Mouse (Mus musculus) lung, postnatal 4 days (tissue): Measurements from ENCODE around the gene Ldlr.

Experiments
- DNase-seq, 2 experiments: peaks; one replicate each; pipeline ENCODE4 v3.0.0; 2021

The Ldlr gene

DNA sequence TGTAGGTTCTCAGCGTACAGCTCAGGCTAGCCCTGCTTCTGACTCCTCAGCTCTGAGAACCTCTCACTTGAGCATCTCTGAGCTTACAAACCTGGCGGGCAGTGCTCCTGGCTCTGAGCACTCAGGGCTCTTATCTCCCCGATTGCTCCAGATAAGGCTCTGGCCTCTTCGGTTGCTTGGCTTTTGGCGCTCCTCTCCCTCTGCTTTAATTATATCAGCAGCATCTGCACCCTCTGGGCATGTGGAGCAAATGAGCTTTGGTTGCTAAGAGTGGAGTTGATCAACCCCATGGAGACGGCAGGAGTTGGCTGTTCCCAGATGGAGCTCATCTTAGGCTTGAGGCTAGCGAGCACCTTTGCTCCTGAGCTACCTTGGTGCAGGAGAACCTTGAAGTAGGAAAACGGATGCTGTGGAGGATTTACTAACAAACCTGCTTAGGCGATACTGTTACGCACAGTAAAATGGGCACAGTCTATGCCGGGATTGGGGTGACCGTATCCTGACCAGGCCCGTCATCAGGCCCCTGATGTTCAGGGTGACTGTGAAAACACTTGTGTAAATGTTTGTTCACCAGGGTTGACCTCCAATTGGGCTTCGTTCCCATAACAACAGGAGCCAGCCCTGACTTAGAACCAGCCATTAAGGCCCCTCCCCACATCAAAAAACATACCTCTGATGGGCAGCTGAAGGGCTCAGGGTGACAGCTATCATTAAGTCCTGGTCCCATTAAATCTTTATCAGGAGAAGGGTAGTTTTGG, 3.1 kb downstream of the Ldlr start:
- DNase-seq, result no peak

DNA sequence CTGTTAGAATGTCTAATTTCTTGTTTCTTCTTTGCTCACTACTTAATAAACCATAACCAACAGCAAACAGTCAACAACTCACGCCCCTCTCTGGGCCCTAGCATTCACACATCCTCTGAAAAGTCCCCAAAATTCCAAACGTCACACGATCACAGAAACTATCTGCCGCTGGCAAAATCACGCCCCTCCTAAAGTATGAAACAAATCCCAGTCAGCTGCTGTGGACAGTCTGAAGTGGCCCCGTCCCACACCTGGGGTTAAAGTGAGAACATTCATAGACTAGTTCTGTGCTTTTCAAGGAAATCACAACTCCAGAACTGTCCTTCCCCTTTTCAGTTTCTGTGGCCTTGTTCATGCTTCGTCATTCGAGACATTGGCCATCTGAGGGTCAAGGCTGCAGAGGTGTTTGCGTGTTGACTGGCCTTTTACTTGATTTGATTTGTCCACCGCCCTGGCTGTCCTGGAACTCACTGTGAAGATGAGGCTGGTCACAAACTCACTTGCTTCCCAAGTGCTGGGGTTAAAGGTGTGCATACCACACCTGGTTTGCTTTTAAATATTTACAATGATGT, 5.1 kb downstream of the Ldlr start:
- no peak for DNase-seq

DNA sequence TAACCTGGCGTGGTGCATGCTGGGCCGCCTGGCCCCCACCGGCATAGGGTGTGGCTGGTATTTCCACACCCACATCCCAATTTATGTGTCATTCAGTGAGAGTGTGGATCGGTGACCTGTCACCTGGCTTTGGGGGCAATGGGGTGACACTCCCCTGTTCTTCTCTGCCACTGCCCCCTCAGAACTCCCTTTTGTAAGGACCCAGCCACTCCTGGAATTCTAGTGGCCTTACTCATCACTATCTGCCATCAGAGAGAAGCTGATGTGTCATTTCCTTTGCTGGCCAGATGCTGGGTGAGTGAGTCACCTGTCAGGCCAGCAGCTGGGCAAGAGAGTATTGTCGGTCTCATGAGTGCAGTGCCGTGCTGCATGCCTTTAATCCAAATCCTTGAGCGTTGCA, 6.0 kb downstream of the Ldlr start:
- no peak for DNase-seq

DNA sequence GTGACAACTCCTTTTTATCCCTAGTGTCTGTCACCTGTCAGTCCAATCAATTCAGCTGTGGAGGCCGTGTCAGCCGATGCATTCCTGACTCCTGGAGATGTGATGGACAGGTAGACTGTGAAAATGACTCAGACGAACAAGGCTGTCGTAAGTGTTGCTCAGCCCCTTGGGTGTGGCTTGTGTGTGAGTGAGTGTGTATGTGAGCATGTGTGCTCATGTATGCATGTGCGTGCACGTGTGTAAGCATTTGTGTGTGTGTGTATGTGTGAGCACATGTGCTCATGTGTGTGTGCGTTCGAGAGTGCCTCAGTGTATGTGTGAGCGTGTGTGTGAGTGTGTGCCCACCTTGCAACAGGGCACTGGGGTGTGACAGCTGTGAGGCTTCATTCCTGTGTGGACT, 9.0 kb downstream of the Ldlr start:
- no peak for DNase-seq

DNA sequence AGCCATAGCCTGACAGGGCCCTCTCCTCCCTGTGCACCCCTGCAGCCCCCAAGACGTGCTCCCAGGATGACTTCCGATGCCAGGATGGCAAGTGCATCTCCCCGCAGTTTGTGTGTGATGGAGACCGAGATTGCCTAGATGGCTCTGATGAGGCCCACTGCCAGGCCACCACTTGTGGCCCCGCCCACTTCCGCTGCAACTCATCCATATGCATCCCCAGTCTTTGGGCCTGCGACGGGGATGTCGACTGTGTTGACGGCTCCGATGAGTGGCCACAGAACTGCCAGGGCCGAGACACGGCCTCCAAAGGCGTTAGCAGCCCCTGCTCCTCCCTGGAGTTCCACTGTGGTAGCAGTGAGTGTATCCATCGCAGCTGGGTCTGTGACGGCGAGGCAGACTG, 10.2 kb downstream of the Ldlr start:
- DNase-seq, result no peak

DNA sequence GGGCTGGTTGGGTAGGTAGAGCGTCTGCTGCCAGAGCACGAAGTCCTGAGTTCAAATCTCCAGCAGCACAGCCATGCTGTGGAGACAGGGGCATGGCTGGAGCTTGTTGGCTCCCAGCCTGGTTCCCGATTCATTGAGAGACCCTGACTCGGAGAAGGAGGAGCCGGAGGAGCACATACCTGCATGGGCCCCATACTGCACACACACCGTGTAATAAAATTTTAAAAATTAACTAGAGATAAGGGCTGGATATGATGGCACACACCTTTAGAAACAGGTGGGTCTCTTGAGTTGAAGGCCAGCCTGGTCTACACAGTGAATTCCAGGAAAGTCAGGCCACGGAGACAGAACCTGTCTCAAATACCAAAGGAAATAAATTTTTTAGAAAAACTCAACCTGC, 10.7 kb downstream of the Ldlr start:
- no peak for DNase-seq

DNA sequence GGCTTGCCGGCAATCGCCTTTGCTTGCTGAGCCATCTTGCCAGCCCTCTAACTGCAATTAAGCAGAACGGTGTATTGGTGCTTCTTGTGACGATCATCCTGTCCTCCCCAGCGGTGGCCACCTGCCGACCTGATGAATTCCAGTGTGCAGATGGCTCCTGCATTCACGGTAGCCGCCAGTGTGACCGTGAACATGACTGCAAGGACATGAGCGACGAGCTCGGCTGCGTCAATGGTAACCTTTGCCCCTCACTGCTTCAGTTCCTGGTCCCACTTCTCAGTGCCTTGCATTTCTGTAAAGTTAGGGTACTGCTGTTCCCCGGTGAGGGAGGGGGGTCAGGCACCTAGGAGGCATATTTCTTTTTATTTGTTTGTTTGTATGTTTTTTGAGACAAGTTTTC, 11.8 kb downstream of the Ldlr start:
- no peak for DNase-seq

DNA sequence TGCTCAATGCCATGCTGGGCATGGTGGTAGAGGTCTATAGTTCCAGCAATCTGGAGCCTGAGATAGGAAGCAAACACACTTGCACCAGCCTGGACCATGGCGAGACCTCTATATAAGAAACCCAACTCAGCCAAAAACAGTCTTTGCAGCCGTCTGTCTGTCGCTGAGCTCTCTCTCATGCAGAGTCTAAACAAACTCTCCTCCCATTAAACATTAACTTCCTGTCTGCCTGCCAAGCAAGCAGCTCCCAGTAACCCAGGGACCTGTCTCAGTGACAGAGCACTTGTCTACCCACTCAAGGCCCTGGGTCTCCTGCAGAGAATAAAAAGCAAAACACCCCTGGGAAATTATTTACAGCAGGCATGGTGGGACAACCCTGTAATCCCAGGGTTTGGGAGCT, 13.3 kb downstream of the Ldlr start:
- peak in 1 of 2 experiments; percentile 58 for DNase-seq

DNA sequence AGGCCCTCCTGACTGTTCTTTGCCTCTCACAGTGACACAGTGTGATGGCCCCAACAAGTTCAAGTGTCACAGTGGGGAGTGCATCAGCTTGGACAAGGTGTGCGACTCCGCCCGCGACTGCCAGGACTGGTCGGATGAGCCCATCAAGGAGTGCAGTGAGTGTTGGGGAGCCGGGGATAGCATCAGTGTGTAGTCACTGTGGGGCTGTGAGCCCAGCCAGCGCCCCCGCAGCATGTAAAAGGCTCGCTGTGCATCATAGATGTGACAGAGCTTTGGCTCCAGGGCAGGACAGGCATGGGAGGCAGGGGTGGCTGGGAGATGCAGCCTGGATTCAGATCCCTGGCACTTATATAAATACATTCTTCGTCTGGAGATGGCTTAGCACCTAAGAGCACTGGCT, 13.9 kb downstream of the Ldlr start:
- no peak for DNase-seq

DNA sequence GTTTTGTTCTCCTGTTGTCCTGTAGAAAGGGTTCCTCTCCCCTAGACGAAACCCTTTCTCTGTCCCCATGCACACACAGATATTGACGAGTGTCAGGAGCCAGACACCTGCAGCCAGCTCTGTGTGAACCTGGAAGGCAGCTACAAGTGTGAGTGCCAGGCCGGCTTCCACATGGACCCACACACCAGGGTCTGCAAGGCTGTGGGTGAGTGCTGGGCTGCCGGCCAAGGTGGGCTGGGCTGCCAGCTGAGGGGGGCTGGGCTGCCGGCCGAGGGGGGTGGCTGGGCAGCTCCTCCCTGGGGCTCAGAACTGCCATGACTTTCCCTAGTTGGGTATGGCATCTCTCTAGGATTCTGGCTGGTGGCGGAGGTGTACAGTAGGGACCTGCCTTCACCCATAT, 15.5 kb downstream of the Ldlr start:
- no peak for DNase-seq

DNA sequence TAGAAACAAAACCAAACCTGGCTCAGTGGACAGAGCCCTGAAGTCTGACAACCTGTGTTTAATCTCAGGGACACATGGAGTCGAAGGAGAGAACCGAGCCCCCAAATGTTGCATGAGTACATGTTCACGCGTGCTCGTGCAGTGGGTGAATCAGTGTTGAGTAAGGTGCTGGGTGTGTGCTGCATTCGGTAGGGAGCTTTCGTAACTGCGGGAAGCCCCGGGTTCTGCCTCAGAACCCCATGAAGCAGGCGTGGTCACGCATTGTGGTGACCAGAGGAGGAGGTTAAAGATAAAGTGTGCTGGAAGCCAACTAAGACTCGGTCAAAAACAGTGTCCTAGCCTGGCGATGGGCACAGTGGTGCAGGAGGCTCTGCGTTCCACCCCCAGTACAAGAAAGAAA, 17.1 kb downstream of the Ldlr start:
- DNase-seq, result no peak

DNA sequence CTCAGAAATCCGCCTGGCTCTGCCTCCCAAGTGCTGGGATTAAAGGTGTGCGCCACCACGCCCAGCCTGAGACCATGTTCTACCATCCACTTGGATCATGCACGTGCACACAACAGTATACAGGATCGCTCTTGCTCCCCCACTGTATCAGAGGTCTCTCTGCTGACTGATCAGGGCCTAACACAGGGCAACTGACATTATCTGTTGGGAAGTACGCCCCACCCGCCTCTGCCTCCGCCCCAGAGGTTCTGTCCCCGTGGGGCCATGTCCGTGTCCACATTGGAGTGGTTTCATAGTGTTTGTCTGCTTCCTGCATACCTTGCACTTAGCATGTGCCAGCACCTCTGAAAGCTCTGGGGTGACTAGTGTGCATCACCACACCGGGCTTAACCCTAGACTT, 18.2 kb downstream of the Ldlr start:
- no peak for DNase-seq

DNA sequence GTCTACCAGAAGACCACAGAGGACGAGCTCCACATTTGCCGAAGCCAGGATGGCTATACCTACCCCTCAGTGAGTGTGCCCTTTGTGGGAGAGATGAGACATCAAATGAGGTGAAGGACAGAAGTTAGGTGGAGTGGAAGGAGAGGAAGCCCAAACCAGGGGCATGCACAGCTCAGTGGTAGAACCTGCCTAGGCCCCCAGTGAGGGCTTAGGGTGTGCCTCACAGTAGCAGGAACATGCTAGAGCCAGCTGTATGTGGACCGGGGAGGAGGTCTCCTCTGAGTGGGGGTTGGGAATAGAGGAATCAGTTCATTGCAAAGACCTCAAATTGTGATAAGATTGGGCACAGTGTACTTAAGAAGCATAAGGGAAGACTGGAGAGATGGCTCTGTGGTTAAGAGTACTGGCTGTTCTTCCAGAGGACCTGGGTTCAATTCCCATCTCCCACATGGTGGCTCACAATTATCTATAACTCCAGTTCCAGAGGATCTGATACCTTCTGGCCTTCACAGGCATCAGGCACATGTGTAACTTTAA, 24.0 kb downstream of the Ldlr start:
- DNase-seq, result no peak

DNA sequence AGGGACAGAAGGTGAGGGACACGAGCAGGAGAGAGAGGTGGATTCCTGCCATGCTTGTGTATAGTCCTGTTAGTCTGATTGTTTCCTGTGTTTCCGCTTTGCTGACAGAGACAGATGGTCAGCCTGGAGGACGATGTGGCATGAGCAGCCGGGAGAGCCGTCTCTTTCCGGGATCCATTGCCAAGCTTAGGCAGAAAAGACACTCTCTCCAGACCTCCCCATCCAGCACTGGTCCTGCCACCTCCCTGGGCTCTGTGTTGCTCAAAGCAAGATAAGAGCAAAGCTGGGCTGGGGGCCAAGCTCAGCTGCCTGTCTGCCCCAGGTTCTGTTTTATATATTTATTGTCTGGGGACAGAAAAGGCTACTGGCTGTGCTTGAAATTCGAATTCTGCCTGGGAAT, 24.8 kb downstream of the Ldlr start:
- peak; percentile 73 to 89 for DNase-seq

DNA sequence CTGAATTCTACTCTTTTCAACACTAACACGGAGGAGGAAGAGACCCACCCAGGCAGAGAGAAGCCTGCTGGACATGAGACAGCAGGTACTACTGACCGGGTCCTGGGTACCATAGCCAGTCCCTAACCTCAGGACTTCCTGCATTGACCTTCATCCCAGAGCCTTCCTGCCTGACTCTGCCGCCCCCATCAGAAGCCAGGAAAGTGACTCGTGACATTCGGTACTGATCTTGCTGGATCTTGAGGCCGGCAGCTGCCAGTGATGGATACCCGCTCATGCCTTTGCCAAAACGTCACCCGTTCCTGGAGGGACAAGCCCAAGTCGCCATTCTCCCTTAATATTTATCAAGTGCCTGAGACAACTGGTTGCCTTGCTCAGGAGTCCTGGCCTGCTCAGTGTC, 25.2 kb downstream of the Ldlr start:
- no peak for DNase-seq

DNA sequence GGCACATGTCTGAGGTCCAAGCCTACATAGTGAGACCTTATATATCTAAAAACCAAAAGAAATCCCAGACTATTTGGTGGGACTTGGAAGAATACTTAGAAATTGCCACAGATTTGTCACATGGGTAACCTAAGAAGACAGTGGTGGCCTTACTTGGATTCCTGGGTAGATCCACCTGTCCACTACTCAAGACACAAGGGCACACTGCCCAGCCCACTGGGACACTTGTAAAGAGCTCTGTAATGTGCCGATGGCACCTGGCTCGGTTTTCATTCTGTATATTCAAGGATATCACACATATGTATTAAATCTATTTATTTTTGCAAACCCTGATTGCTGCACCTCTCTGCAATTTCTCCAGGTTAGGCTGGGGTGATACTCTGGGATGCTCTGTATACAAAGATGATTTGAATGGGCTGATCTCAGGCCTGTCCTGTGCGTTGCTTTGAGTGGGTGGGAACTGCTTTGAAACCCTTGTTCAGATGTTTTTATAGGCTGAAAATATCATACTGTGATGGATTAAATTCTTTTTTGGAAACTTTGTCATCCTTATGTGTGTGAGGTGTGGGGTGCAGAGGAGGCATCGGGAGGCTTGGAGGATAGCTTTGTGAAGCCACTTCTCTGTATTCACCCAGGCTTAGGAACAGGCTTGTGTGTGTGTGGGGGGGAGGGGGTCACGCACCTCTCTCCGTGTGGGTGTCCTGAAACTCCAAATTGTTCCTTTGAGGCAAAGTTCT, 26.3 kb downstream of the Ldlr start:
- no peak for DNase-seq

DNA sequence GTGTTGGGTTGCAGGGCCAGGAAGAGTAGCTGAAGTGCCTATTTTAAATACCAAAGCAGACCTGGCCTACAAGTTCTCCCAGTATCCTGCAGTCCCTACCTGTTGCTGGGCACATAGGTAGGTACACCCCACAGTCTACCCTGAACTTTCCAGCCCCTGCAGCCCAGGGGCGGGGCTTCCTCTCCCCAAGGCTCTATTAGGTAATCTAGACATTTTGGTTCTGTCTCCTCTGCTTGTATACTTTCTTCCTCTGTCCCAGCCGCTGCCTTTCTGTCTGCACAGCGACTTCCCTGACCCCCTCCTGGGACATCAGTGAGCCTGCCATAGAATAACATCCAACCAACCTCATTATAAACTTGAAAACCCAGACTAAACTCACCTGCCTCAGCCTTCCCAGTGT, 27.1 kb downstream of the Ldlr start:
- no peak for DNase-seq

DNA sequence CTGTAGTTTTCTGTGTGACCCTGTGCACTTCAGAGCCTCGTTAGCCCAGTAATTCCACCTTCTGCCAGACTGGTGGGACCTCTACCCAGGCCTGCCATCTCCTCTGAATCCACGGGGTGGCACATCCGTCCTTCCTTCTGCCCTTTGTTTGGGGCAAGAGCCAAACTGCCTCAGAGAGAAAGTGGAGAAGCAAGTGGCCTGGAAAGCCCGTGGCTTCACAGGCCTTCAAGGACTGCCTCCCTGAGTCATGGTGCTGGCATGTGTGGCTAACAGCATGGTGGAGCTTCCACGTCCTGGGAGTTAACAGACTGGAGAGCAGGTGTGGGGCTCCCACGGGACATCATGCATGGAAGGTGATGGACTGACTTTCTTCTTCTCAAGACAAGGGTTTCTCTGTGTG, 28.1 kb downstream of the Ldlr start:
- DNase-seq, result peak; percentile 70 to 78

DNA sequence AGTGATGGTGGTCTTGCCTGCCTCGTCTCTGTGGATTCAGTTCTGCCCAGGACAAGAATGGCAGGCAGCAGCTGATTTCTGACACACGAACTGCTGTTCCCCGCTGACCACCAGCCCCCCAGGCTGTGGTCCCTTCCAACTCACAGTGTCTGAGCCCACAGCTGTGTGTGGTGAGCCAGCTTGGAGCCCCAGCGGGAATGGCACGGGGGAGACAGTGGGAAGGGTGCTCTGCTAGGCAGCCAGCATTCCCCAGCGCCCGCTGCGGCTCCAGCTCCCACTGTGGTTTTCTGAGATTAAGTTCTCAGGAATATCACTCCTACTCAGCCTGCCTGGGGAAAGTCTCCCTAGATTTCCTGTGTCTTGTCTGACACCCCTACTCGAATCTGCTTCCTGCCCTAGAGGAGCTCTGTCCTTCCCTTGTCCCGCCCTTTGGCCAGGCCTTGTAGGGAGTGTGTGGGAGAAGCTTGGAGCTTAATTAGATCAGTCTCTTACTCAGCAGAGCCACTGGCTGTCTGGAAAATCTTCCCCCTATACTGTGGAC, 29.0 kb downstream of the Ldlr start:
- DNase-seq, result peak; percentile 55 to 65

DNA sequence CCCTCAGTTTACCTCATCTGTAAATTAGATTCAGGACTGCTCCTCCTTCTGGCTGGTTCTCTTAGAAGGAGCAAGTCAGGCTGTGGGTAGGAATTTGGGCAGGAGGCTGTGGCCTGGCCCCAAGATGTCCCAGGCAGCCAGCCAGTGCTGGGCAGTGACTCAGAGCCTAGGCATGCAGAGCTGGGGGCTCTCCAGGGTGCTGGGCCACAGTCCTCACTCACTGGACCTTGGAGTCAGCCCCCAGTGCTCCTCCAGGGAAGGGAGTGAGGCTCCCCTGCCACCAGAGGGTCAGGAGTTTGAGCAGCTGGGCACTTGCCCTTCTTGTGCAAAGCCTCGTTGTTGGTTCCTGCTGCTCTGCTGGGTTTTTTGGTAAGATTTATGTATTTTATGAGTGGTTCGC, 30.7 kb downstream of the Ldlr start:
- peak; percentile 85 to 92 for DNase-seq

DNA sequence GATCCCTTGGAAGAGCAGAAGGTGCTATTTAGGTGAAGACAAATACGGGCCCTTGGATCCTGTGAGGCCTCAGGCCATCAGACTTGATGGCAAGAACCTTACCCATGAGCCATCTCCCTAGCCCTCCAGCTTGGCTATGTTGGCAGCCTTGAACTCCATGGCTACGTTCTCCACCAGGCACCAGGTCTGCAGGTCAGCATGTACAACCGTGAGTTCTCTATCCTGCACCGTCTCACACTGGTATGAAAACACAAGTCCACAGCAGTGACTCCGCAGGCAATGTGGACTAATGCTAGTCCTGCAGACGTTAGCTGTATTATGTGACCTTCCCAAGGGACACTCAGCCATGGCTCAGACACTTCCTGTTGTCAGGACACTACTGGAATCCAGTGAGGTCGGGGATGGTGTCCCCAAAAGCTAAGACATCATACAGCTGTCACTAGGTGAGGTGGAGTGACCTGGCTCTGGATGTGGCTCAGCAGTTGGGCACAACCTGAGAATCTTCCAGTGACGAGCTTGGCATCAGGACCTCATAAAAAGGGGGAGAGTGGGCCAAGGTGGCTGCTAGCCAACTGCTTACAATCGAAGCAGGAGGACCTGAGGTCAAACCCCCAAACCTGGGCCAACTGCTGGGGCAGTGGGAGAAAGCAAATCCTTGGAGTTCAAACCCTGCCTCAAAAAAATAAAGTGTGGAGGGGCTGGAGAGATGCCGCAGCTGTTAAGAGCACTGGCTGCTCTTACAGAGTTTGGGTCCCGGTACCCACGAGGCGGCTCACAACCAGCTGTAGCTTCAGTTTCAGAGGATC, 31.4 kb downstream of the Ldlr start:
- no peak for DNase-seq

DNA sequence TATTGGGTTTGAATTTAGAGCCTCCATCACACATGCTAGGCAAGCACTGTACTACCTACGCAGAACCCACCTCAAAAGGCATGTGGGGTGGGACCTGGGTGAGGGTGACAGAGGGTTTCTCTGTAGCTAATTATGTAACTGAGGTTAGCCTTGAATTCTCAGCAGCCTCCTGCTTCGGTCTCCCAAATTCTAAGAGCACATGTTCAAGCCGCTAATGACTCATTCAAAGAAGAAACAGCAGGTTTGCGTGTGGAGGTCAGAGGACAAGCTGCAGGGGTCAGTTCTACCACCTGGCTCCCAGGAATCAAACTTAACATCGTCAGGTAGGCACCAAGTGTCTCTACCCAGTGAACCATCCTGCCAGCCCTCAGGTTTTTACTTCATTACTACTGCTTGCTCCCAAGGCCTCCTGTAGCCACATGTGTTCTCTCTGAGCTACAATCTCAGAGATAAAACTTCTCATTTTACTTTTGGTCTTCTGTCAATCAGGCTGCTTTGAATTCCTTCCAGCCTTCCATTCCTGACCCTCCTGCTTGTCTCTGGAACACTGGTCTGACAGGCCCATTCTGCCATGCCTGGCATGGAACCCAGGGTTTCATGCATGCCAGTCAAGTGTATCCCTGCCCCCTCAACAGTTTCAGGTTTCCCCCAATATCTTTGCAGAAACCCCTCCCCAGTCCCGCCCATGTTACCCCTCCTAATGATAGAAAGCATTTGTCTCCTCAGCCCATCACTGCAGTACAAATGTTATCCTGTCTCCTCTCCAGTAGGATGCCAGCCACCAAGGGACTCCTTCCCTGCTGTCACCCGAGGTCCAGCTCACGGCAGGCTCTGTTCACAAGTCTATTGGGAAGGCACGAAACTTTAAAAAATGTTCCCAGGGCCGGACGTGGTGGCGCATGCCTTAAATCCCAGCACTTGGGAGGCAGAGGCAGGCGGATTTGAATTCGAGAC, 35.6 kb downstream of the Ldlr start:
- no peak for DNase-seq
